ENCODE assay signal across 18 mouse cellular contexts in genomic region chr14:19949475-19949874, GRCm38 (mm10).
"Had no signal": no experiment of that assay in that cellular context is flagged by ENCODE, and none has a peak within 500 bp of the region (broad histone marks: within the 10 kb centered on the region; RNA-seq: fewer than 3 reads in every experiment).

No protein-coding gene starts in this region.

- H3K4me2 ChIP-seq: limb, embryonic 12.5 days; liver, embryonic 13.5 days; midbrain, embryonic 12.5 days; midbrain, embryonic 15.5 days; neural tube, embryonic 12.5 days; neural tube, embryonic 15.5 days had no signal

- H3K4me3 ChIP-seq: limb, embryonic 12.5 days; liver, embryonic 13.5 days; midbrain, embryonic 12.5 days; midbrain, embryonic 15.5 days; neural tube, embryonic 12.5 days; neural tube, embryonic 15.5 days had no signal

- DNase-seq: kidney, adult 2 months; kidney, postnatal 36 days; liver; liver, embryonic 13.5 days; lung, adult 2 months; lung, postnatal 14 days; lung, postnatal 4 days; right cerebral cortex, adult 18-20 months; right cerebral cortex, postnatal 14 days; right cerebral cortex, postnatal 4 days; thymus, postnatal 25 days had no signal

- H3K36me3 ChIP-seq: liver, embryonic 13.5 days; midbrain, embryonic 15.5 days had no signal

- H3K27me3 ChIP-seq: limb, embryonic 12.5 days; liver, embryonic 13.5 days; midbrain, embryonic 12.5 days; midbrain, embryonic 15.5 days; neural tube, embryonic 12.5 days; neural tube, embryonic 15.5 days had no signal

- ATAC-seq: midbrain, embryonic 15.5 days had no signal

- H3K9ac ChIP-seq: limb, embryonic 12.5 days; liver, embryonic 13.5 days; midbrain, embryonic 12.5 days; midbrain, embryonic 15.5 days; neural tube, embryonic 12.5 days; neural tube, embryonic 15.5 days had no signal

- H3K9me3 ChIP-seq: limb, embryonic 12.5 days; liver, embryonic 13.5 days; midbrain, embryonic 12.5 days; midbrain, embryonic 15.5 days; neural tube, embryonic 12.5 days; neural tube, embryonic 15.5 days had no signal

- H3K27ac ChIP-seq: kidney, postnatal 0 days; limb, embryonic 12.5 days; liver, embryonic 13.5 days; midbrain, embryonic 12.5 days; midbrain, embryonic 15.5 days; neural tube, embryonic 12.5 days; neural tube, embryonic 15.5 days; stomach, postnatal 0 days had no signal

- H3K4me1 ChIP-seq: limb, embryonic 12.5 days; liver, embryonic 13.5 days; neural tube, embryonic 12.5 days; neural tube, embryonic 15.5 days had no signal
